Mouse (Mus musculus) myocyte (in vitro differentiated cells): ENCODE results near the gene Olfr314. TPM values are rescaled to one million over a fixed set of nuclear protein-coding genes. Genes with fewer than 3 reads are reported as not detected.

ENCODE experiments used
- H3K27me3 ChIP-seq: one replicate; pipeline ENCODE4 v1.6.1; 2011; ENCODE audit not compliant: control insufficient read depth, insufficient read depth, insufficient read length
- H3K36me3 ChIP-seq: one replicate; pipeline ENCODE4 v1.6.1; 2011; ENCODE audit not compliant: control insufficient read depth, insufficient read depth
- H3K4me2 ChIP-seq: one replicate; pipeline ENCODE4 v1.6.1; 2011; ENCODE audit warnings: low read depth, control low read depth
- H3K4me3 ChIP-seq: one replicate; pipeline ENCODE4 v1.5.1; 2011; ENCODE audit warnings: mild to moderate bottlenecking, control low read depth, moderate library complexity
- H3K79me2 ChIP-seq: one replicate; pipeline ENCODE4 v1.6.1; 2011; ENCODE audit not compliant: control insufficient read depth, insufficient read depth
- H3ac ChIP-seq: one replicate; pipeline ENCODE4 v1.6.1; 2011; ENCODE audit not compliant: control insufficient read depth, insufficient read length
- CEBPB ChIP-seq: IDR thresholded peaks from 2 replicates; pipeline ENCODE4 v1.6.1; 2011; ENCODE audit warnings: mild to moderate bottlenecking, moderate library complexity; ENCODE audit not compliant: poor library complexity, insufficient read depth, severe bottlenecking
- E2F4 ChIP-seq: IDR thresholded peaks from one replicate; pipeline ENCODE4 v1.6.1; 2011; ENCODE audit warnings: mild to moderate bottlenecking, control low read depth, moderate library complexity; ENCODE audit not compliant: insufficient read depth
- MAX ChIP-seq: IDR thresholded peaks from one replicate; pipeline ENCODE4 v1.6.1; 2011; ENCODE audit warnings: low read depth, mild to moderate bottlenecking, control low read depth
- MYOD1 ChIP-seq, 3 experiments: IDR thresholded peaks; one replicate each; pipeline ENCODE4 v1.6.1; 2011; ENCODE audit warnings: control low read depth in 2 of 3, low read depth in 2 of 3, mild to moderate bottlenecking in 2 of 3, moderate library complexity in 1 of 3; ENCODE audit not compliant: insufficient read length in 2 of 3, control insufficient read depth in 1 of 3
- MYOG ChIP-seq, 3 experiments: IDR thresholded peaks; one replicate each; pipeline ENCODE4 v1.6.1; 2011; ENCODE audit warnings: control low read depth in 2 of 3, low read depth in 2 of 3, mild to moderate bottlenecking in 2 of 3; ENCODE audit not compliant: insufficient read length in 2 of 3, control insufficient read depth in 1 of 3, insufficient read depth in 1 of 3
- POLR2A ChIP-seq: IDR thresholded peaks from one replicate; pipeline ENCODE4 v1.6.1; 2011; ENCODE audit warnings: low read depth, mild to moderate bottlenecking, control low read depth, moderate library complexity; ENCODE audit not compliant: insufficient read length
- POLR2AphosphoS2 ChIP-seq: IDR thresholded peaks from one replicate; pipeline ENCODE4 v1.6.1; 2011; ENCODE audit warnings: low read depth, control low read depth; ENCODE audit not compliant: insufficient read length
- REST ChIP-seq: IDR thresholded peaks from one replicate; pipeline ENCODE4 v1.6.1; 2011; ENCODE audit warnings: mild to moderate bottlenecking, control low read depth, moderate library complexity; ENCODE audit not compliant: insufficient read depth, insufficient read length
- SRF ChIP-seq: IDR thresholded peaks from one replicate; pipeline ENCODE4 v1.6.1; 2011; ENCODE audit warnings: low read depth; ENCODE audit not compliant: control insufficient read depth, insufficient read length
- TCF12 ChIP-seq: IDR thresholded peaks from one replicate; pipeline ENCODE4 v1.6.1; 2011; ENCODE audit warnings: mild to moderate bottlenecking, control low read depth; ENCODE audit not compliant: poor library complexity, insufficient read depth, severe bottlenecking
- TCF3 ChIP-seq: IDR thresholded peaks from one replicate; pipeline ENCODE4 v1.6.1; 2011; ENCODE audit warnings: low read depth, control low read depth; ENCODE audit not compliant: insufficient read length
- USF1 ChIP-seq: IDR thresholded peaks from one replicate; pipeline ENCODE4 v1.6.1; 2011; ENCODE audit warnings: low read depth, mild to moderate bottlenecking, control low read depth, moderate library complexity
- polyA plus RNA-seq: library from polyadenylated mRNA; unstranded; fragments of >200 nt; fragmentation: generic; extraction: Trizol; gene quantifications from one replicate; pipeline ENCODE4 v1.2.1, GENCODE M21; 2012; ENCODE audit warnings: missing spikeins

Olfr314 gene
- polyA plus RNA-seq, 1 experiment, result not detected

- TF ChIP-seq POLR2AphosphoS2, result no peak
- TF ChIP-seq MYOG (IDR thresholded peaks at IDR 0.05; ENCODE audit: control insufficient read depth in 1 of 3, insufficient read depth in 1 of 3, insufficient read length in 2 of 3, low read depth in 2 of 3), result no peak
Measured at GRCm38 (mm10) chr11:58772888-58773287, 9.9 kb upstream of the Olfr314 start, which contains the start of gene Olfr315. TSS of gene Olfr315 (plus strand) at chr11:58773188.

GRCm38 (mm10) chr11:58784182-58784581 lies 1.4 kb downstream of the Olfr314 start:
- H3K36me3 ChIP-seq, result no peaks in the 10 kb centered on the region
- no peak overlapping the region for H3K4me2 ChIP-seq
- H3K79me2 ChIP-seq, result no peaks in the 10 kb centered on the region
- no peak overlapping the region for H3ac ChIP-seq
- no peaks in the 10 kb centered on the region for H3K27me3 ChIP-seq
- no peak overlapping the region for H3K4me3 ChIP-seq
- no peak for TF ChIP-seq USF1
- no peak for TF ChIP-seq E2F4
- no peak for TF ChIP-seq TCF12

More at GRCm38 (mm10) chr11:58772888-58773287, 9.9 kb upstream of the Olfr314 start, which contains the start of gene Olfr315:
- Histone ChIP-seq H3K79me2 (no peaks in the 10 kb centered on the region), H3K27me3 (no peaks in the 10 kb centered on the region), H3ac (no peak within 1 kb of the TSS), H3K36me3 (no peaks in the 10 kb centered on the region), H3K4me3 (no peak within 1 kb of the TSS), H3K4me2 (no peak within 1 kb of the TSS)

- no peaks in the 10 kb centered on the region for H3K36me3 ChIP-seq
- TF ChIP-seq TCF12, result no peak
- no peak for TF ChIP-seq POLR2A
- no peak for TF ChIP-seq SRF
- TF ChIP-seq POLR2AphosphoS2, result no peak
- H3K4me2 ChIP-seq, result no peak overlapping the region
- H3ac ChIP-seq, result no peak overlapping the region
- no peaks in the 10 kb centered on the region for H3K79me2 ChIP-seq
- no peak overlapping the region for H3K4me3 ChIP-seq
- H3K27me3 ChIP-seq, result no peaks in the 10 kb centered on the region
Measured at GRCm38 (mm10) chr11:58787651-58788050, 4.9 kb downstream of the Olfr314 start.

- Histone ChIP-seq H3ac (no peak overlapping the region), H3K4me2 (no peak overlapping the region), H3K4me3 (no peak overlapping the region), H3K79me2 (no peaks in the 10 kb centered on the region), H3K27me3 (no peaks in the 10 kb centered on the region), H3K36me3 (no peaks in the 10 kb centered on the region)
- TF ChIP-seq MYOG (IDR thresholded peaks at IDR 0.05; ENCODE audit: control insufficient read depth in 1 of 3, insufficient read depth in 1 of 3, insufficient read length in 2 of 3, low read depth in 2 of 3) (no peak), CEBPB (no peak), TCF12 (no peak), USF1 (no peak), POLR2AphosphoS2 (no peak), SRF (no peak), POLR2A (no peak), MYOD1 (IDR thresholded peaks at IDR 0.05; ENCODE audit: control insufficient read depth in 1 of 3, insufficient read length in 2 of 3, low read depth in 2 of 3) (no peak), MAX (no peak), TCF3 (no peak)
Measured at GRCm38 (mm10) chr11:58788346-58788745, 5.6 kb downstream of the Olfr314 start.

GRCm38 (mm10) chr11:58789532-58789931 lies 6.8 kb downstream of the Olfr314 start:
- Histone ChIP-seq H3K27me3 (no peaks in the 10 kb centered on the region), H3K4me3 (no peak overlapping the region), H3K4me2 (no peak overlapping the region), H3K36me3 (no peaks in the 10 kb centered on the region), H3ac (no peak overlapping the region), H3K79me2 (no peaks in the 10 kb centered on the region)
- TF ChIP-seq TCF12, result no peak
- no peak for TF ChIP-seq CEBPB
- TF ChIP-seq MYOG (IDR thresholded peaks at IDR 0.05; ENCODE audit: control insufficient read depth in 1 of 3, insufficient read depth in 1 of 3, insufficient read length in 2 of 3, low read depth in 2 of 3), result no peak
- TF ChIP-seq REST, result no peak

GRCm38 (mm10) chr11:58790053-58790452 lies 7.3 kb downstream of the Olfr314 start:
- H3K27me3 ChIP-seq, result no peaks in the 10 kb centered on the region
- no peak overlapping the region for H3K4me2 ChIP-seq
- no peak overlapping the region for H3ac ChIP-seq
- H3K79me2 ChIP-seq, result no peaks in the 10 kb centered on the region
- no peak overlapping the region for H3K4me3 ChIP-seq
- H3K36me3 ChIP-seq, result no peaks in the 10 kb centered on the region
- TF ChIP-seq E2F4 (no peak), MYOG (IDR thresholded peaks at IDR 0.05; ENCODE audit: control insufficient read depth in 1 of 3, insufficient read depth in 1 of 3, insufficient read length in 2 of 3, low read depth in 2 of 3) (no peak), TCF12 (no peak), POLR2AphosphoS2 (no peak), TCF3 (no peak), POLR2A (no peak)
